Mouse (Mus musculus): ENCODE measurements around the gene S100a1. TPM values are rescaled to one million over a fixed set of nuclear protein-coding genes. Genes with fewer than 3 reads are reported as not detected.

Gene S100a1
- 10 to 100 TPM; 24.1 to 24.6 TPM for total RNA-seq (2023)

GRCm38 (mm10) chr3:90513796-90514590, at the start of gene S100a1, which contains the start of gene S100a13:
S100a1 (minus strand) TSS chr3:90514392.
S100a13 (plus strand) TSS chr3:90514435.

DNA sequence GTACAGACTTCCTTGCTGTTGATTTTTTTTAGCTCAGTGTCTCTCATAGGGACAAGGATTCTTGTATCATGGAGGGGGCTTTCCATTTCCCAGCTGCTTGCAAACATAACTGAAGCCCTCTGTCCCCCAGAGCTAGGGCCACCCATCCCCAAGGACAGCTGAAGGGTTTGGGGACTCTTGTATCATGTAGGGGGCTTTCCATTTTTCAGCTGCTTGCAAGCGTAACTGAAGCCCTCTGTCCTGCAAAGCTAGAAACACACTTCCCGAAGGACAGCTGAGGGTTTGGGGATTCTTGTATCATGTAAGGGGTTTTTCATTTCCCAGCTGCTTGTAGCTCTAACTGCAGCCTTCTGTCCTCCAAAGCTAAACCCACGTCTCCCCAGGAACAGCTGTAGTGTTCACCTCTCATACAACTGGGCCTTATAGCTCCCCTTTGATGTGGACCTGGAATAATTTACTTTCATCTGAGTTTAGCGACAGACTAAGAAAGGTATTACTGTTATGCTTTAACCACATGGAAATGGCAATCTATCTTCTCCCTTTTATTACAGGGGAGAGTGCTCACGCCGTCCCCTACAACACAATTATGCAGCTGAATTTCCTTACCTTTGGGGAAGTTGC, 45.9 kb upstream of the S100a1 start, which contains the start of gene S100a3:
TSS of gene S100a3 (plus strand) at position 571 of the 621 bp plus-strand sequence.

GRCm38 (mm10) chr3:90537141-90537904, 23.1 kb upstream of the S100a1 start, which contains the start of gene S100a16:
S100a16 (plus strand) TSS chr3:90537254.

GRCm38 (mm10) chr3:90526580-90526979, 12.4 kb upstream of the S100a1 start, which contains the start of gene S100a14:
S100a14 (plus strand) TSS chr3:90526856.

DNA sequence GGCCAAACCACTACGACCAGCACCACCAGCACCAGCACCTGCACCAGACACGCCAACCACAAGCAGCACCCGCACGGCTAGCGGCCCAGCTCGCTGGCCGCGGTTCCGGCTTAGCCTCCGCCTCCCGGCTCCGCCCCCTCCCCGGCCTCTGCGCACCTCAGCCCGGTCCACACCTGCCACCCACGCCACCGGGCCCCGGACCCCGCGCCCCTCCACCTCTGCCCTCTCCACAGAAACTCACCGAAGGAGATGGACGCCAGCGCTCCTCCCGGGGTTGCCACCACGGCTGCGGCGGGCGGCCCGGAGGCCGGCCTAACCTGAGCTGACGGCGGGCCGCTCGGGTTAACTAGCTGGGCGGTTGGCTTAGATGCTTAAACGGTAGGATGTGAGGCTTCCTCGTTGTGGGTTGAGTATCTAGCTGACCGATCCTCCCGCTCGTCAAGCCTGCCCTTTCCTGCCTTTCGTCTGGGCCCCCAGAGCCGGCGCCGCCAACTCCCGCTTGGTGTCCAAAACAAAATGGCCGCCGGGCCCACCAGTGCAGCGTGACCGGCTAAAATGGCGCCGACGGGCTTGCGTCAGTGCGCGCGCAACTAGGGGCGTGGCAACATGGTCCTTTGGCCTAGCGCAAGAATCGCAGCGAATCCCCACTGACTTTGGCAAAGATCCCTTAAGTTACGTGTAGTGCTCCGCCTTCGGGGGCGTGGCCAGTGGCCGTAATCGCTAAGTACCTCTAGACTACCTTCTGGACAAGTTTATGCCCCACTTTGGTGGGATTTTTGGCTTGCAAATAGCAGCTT, 5.0 kb downstream of the S100a1 start, which contains the start of gene Chtop:
TSS of gene Chtop (minus strand) at position 549 of the 797 bp plus-strand sequence.

GRCm38 (mm10) chr3:90490696-90491256, 23.4 kb downstream of the S100a1 start, which contains the start of gene Snapin:
Snapin (minus strand) TSS chr3:90491033.

GRCm38 (mm10) chr3:90475831-90476611, 38.2 kb downstream of the S100a1 start, which contains the start of gene Ilf2:
Ilf2 (plus strand) TSS chr3:90476126.

DNA sequence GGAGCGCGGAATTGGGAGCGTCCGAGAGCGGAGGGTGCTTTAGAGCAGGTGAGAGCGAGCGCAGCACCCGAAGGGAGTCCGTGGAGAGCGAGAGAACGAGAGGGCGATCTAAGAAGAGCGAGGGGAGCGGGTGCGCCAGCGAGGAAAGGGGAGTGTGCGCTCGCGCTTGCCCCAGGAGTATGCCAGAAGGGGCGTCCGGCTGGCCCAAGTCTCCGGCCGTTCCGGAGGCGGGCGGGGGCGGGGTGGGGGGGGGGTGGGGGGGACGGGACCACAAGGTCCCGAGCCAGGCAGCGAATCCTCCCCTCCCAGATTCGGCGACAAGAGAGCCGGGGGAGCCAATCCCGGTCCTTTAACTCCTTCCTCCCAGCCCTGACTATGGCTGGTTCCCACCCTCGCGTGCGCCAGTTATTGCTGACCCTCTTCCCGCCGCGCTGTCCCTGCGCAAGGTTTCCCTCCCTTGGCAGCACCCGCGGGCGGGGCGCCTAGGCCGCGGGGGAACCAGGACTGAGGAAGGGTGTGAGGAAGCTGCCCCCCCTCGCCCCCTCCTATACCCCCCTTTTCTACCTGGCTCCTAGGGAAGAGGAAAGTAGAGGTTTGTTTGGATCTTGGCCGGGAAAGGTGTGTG, 48.4 kb downstream of the S100a1 start, which contains the start of gene Npr1:
TSS of gene Npr1 (minus strand) at position 181 of the 625 bp plus-strand sequence.

Other genes with a start within 250 kb of the S100a1 start
- gene Dennd4b, start 249.2 kb downstream of the S100a1 start, total RNA-seq (2023) = 100 to 1,000 TPM in 1 of 2 experiments, 10 to 100 TPM in 1; 95.5 to 103 TPM
- gene Gatad2b, start 221.2 kb downstream of the S100a1 start, total RNA-seq (2023) = 10 to 100 TPM; 77.6 to 81.0 TPM
- 1 to 10 TPM; 1.1 to 1.5 TPM for gene Slc27a3, start 124.5 kb downstream of the S100a1 start, total RNA-seq (2023)
- 10 to 100 TPM; 35.1 to 39.0 TPM for gene Ints3, start 80.8 kb downstream of the S100a1 start, total RNA-seq (2023)
- under 1 TPM in 1 of 2 experiments, not detected in 1; 0.52 TPM for gene Npr1, start 48.5 kb downstream of the S100a1 start, total RNA-seq (2023)
- gene Ilf2, start 38.3 kb downstream of the S100a1 start, total RNA-seq (2023) = 10 to 100 TPM; 40.5 to 47.3 TPM
- gene Snapin, start 23.4 kb downstream of the S100a1 start, total RNA-seq (2023) = 10 to 100 TPM; 42.2 to 43.7 TPM
- gene Chtop, start 4.9 kb downstream of the S100a1 start, total RNA-seq (2023) = 100 to 1,000 TPM; 112 to 113 TPM
- gene S100a13, start within 50 bp of the S100a1 start, total RNA-seq (2023) = 10 to 100 TPM; 36.8 to 37.4 TPM
- under 1 TPM in 1 of 2 experiments, not detected in 1; 0.52 TPM for gene S100a14, start 12.5 kb upstream of the S100a1 start, total RNA-seq (2023)
- not detected for gene S100a16, start 22.9 kb upstream of the S100a1 start, total RNA-seq (2023)
- 1 to 10 TPM in 1 of 2 experiments, not detected in 1; 1.0 TPM for gene S100a3, start 46.2 kb upstream of the S100a1 start, total RNA-seq (2023)
- not detected for gene S100a2, start 75.9 kb upstream of the S100a1 start, total RNA-seq (2023)
- not detected for gene Gm42674, start 87.5 kb upstream of the S100a1 start, total RNA-seq (2023)
- 1,000 to 10,000 TPM; 1,255 to 1,377 TPM for gene S100a4, start 89.4 kb upstream of the S100a1 start, total RNA-seq (2023)
- gene S100a5, start 94.1 kb upstream of the S100a1 start, total RNA-seq (2023) = not detected
- 100 to 1,000 TPM; 672 to 834 TPM for gene S100a6, start 98.5 kb upstream of the S100a1 start, total RNA-seq (2023)
- gene S100a7a, start 139.6 kb upstream of the S100a1 start, total RNA-seq (2023) = not detected
- 10 to 100 TPM in 1 of 2 experiments, 1 to 10 TPM in 1; 9.4 to 13.9 TPM for gene S100a8, start 154.6 kb upstream of the S100a1 start, total RNA-seq (2023)
- 10 to 100 TPM; 10.3 to 13.2 TPM for gene S100a9, start 181.3 kb upstream of the S100a1 start, total RNA-seq (2023)
- gene Pglyrp4, start 212.5 kb upstream of the S100a1 start, total RNA-seq (2023) = not detected

Data from monocyte, adult 59 days (primary cell).